Mouse (Mus musculus): ENCODE results near the gene 4930432M17Rik. TPM values are rescaled to one million over a fixed set of nuclear protein-coding genes. Genes with fewer than 3 reads are reported as not detected.

4930432M17Rik gene
- total and polyA plus RNA-seq, 3 experiments = not detected

- Histone ChIP-seq H3K9ac (ENCODE audit: low read depth, low read length) (no peak overlapping the region), H3K27me3 (ENCODE audit: control insufficient read depth, insufficient read depth, low read length) (peaks cover 1% of the 10 kb centered on the region; the same call in 1 of the 2 replicates), H3K79me2 (replicated peaks; ENCODE audit: control insufficient read depth, insufficient read depth, low read length) (no peaks in the 10 kb centered on the region), H3K27ac (no peak overlapping the region), H3K36me3 (ENCODE audit: control insufficient read depth, insufficient read depth, low read length) (0 out of 2 replicates have a peak, but pooled peaks cover 2% of the 10 kb centered on the region), H3K4me1 (ENCODE audit: control insufficient read depth, insufficient read depth, low read length) (no peaks in the 10 kb centered on the region; the same call in 1 of the 2 replicates), H3K4me3 (no peak overlapping the region)
- intact Hi-C loops (cut with DNase I) = loop anchor here (5.0 kb wide), 1 partner anchor 84 kb away; no protein-coding TSS in a partner anchor
- TF ChIP-seq CTCF (IDR thresholded peaks at IDR 0.05) (no peak), EP300 (IDR thresholded peaks at IDR 0.05; ENCODE audit: insufficient read depth, low read depth, low read length) (no peak), POLR2A (IDR thresholded peaks at IDR 0.05; ENCODE audit: insufficient read depth, low read depth, low read length) (no peak)
- no peak for DNase-seq
- 66% methylated on average over 14 of the region's 14 CpGs for WGBS
These were observed 50.5 kb downstream of the 4930432M17Rik start for GRCm38 (mm10) chr3:121720801-121721690.

DNA sequence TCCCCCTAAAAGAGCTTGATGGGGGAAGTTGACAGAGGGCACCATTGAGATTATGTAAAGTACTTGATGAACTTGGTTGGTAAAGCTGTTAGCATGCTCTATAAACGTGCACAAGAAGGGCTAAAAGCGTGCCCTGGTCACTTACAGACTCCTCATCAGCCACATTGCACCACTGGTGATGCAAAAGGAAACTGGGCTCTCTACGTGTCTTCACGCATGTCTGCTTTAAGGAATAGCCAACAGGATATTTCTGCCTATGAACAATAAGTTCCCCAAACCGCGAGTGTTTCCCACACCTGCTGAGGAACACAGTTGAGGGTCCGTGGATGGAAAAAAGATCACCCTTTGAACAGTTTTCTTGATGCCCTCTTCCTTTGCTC is 51.1 kb downstream of the 4930432M17Rik start:
- no peak for DNase-seq
- WGBS = 68% methylated on average over 7 of the region's 7 CpGs
- Histone ChIP-seq H3K79me2 (replicated peaks; ENCODE audit: control insufficient read depth, insufficient read depth, low read length) (no peaks in the 10 kb centered on the region), H3K27ac (no peak overlapping the region), H3K4me1 (ENCODE audit: control insufficient read depth, insufficient read depth, low read length) (peaks cover under 1% of the 10 kb centered on the region), H3K4me3 (no peak overlapping the region), H3K27me3 (ENCODE audit: control insufficient read depth, insufficient read depth, low read length) (peaks cover 1% of the 10 kb centered on the region; the same call in 1 of the 2 replicates), H3K9ac (ENCODE audit: low read depth, low read length) (no peak overlapping the region), H3K36me3 (ENCODE audit: control insufficient read depth, insufficient read depth, low read length) (0 out of 2 replicates have a peak, but pooled peaks cover 2% of the 10 kb centered on the region)
- intact Hi-C loops (cut with DNase I) = loop anchor here (5.0 kb wide), 1 partner anchor 84 kb away; no protein-coding TSS in a partner anchor
- TF ChIP-seq CTCF (IDR thresholded peaks at IDR 0.05) (no peak), EP300 (IDR thresholded peaks at IDR 0.05; ENCODE audit: insufficient read depth, low read depth, low read length) (no peak), POLR2A (IDR thresholded peaks at IDR 0.05; ENCODE audit: insufficient read depth, low read depth, low read length) (no peak)

DNA sequence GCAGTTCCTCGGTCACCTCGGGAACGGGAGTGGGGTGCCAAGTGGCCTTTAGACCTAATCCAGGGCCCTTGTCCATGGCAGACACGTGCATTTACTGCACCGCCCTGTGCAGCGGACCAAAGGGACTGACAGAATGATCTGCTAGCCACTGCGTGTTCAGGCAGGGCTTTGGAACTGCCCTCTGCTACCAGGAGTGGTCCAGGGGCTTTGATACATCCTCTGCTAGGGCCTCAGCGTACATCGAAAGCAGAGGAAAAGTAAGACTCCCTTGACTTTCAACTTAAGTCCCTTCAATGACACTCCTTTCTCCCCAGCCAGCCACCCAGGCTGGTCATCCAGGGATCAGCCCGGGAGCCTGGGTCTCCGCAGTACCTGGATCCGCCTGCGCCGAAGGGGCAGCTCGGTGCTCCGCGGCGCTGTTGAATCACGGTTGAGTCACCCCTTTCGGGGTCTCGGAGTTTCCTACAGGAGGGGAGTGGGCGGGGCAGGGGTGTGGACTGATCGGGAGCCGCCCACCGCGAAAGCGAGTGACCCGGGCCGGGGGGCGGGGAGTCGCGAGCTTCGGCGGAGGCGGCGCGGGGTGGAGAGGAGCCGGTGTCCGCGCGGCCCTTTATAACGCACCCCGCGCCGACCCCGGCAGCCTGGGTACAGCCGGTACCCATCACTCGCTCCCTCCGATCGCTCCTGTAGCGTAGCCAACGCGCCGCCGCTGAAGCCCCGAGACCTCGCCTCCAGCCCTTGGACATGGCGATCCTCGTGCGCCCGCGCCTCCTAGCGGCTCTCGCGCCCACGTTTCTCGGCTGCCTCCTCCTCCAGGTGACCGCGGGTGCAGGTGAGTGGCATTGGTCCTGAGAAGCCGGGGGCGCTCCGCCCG is 52.6 kb downstream of the 4930432M17Rik start, which contains the start of gene F3:
Gene F3 (plus strand): TSS at position 567 of the 874 bp plus-strand sequence.
- peak within 1 kb of the TSS; percentile 56 for H3K4me3 ChIP-seq
- peak; percentile 27; the same call in 1 of the 2 replicates for TF ChIP-seq POLR2A (IDR thresholded peaks at IDR 0.05; ENCODE audit: insufficient read depth, low read depth, low read length)
- TF ChIP-seq CTCF (IDR thresholded peaks at IDR 0.05) = peak; percentile 73
- TF ChIP-seq EP300 (IDR thresholded peaks at IDR 0.05; ENCODE audit: insufficient read depth, low read depth, low read length) = no peak
- under 1% methylated on average over 70 of the region's 73 CpGs for WGBS
- DNase-seq = peak; percentile 84 to 86
- peak within 1 kb of the TSS; percentile 67 for H3K9ac ChIP-seq (ENCODE audit: low read depth, low read length)
- peak within 1 kb of the TSS; percentile 91 for H3K27ac ChIP-seq
- peaks cover 2% of the 10 kb centered on the region for H3K4me1 ChIP-seq (ENCODE audit: control insufficient read depth, insufficient read depth, low read length)
- H3K79me2 ChIP-seq (replicated peaks; ENCODE audit: control insufficient read depth, insufficient read depth, low read length) = peaks cover 2% of the 10 kb centered on the region; the same call in 1 of the 2 replicates
- H3K27me3 ChIP-seq (ENCODE audit: control insufficient read depth, insufficient read depth, low read length) = peaks cover 1% of the 10 kb centered on the region; the same call in 1 of the 2 replicates
- intact Hi-C loops (cut with DNase I) = loop anchor here (5.0 kb wide), 1 partner anchor 86 kb away; no protein-coding TSS in a partner anchor
- 0 out of 2 replicates have a peak, but pooled peaks cover 2% of the 10 kb centered on the region for H3K36me3 ChIP-seq (ENCODE audit: control insufficient read depth, insufficient read depth, low read length)

DNA sequence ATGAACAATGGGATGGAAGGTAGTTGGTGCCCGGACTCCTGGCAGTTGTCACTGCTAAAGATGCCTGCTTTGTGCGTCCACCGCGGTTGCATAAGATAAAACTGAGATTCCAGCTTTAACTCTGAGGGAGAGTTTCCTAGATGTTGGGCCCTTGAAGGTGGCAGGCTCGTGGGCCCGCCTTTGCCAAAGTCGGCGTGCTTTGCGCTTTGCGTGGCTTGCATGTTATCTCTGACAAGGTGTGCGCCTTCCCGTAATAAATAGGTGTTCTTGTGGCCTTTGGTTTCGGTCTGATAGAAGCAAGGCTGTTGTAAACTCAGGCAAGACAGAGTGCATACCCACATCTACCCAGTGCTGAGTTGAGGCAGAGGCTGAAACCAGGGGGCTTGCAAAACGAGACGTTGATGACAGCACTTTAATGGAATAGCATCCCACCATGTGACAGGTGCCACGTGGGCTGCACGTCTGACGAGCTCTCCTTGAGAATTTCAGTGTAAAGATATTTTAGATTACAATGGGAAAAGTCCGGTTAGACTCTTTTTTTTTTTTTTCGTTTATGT is 53.5 kb downstream of the 4930432M17Rik start:
- DNase-seq = peak in 1 of 2 experiments; percentile 27
- peak overlapping the region; percentile 56 for H3K4me3 ChIP-seq
- 9% methylated on average over 20 of the region's 20 CpGs for WGBS

GRCm38 (mm10) chr3:121724553-121724952 is 54.0 kb downstream of the 4930432M17Rik start:
- H3K27me3 ChIP-seq (ENCODE audit: control insufficient read depth, insufficient read depth, low read length) = peaks cover 1% of the 10 kb centered on the region; the same call in 1 of the 2 replicates
- H3K4me1 ChIP-seq (ENCODE audit: control insufficient read depth, insufficient read depth, low read length) = peaks cover 2% of the 10 kb centered on the region
- 26% methylated on average over 12 of the region's 12 CpGs for WGBS
- peak overlapping the region; percentile 91 for H3K27ac ChIP-seq
- H3K9ac ChIP-seq (ENCODE audit: low read depth, low read length) = peak overlapping the region; percentile 56
- peak overlapping the region; percentile 56 for H3K4me3 ChIP-seq
- intact Hi-C loops (cut with DNase I) = loop anchor here (5.0 kb wide), 1 partner anchor 87 kb away; no protein-coding TSS in a partner anchor
- DNase-seq = no peak
- 0 out of 2 replicates have a peak, but pooled peaks cover 2% of the 10 kb centered on the region for H3K36me3 ChIP-seq (ENCODE audit: control insufficient read depth, insufficient read depth, low read length)
- TF ChIP-seq EP300 (IDR thresholded peaks at IDR 0.05; ENCODE audit: insufficient read depth, low read depth, low read length) = no peak
- no peak for TF ChIP-seq CTCF (IDR thresholded peaks at IDR 0.05)
- no peak for TF ChIP-seq POLR2A (IDR thresholded peaks at IDR 0.05; ENCODE audit: insufficient read depth, low read depth, low read length)
- H3K79me2 ChIP-seq (replicated peaks; ENCODE audit: control insufficient read depth, insufficient read depth, low read length) = peaks cover 2% of the 10 kb centered on the region; the same call in 1 of the 2 replicates

More for the DNA sequence above, 53.5 kb downstream of the 4930432M17Rik start:
- Histone ChIP-seq H3K27ac (peak overlapping the region; percentile 91), H3K36me3 (ENCODE audit: control insufficient read depth, insufficient read depth, low read length) (0 out of 2 replicates have a peak, but pooled peaks cover 2% of the 10 kb centered on the region), H3K79me2 (replicated peaks; ENCODE audit: control insufficient read depth, insufficient read depth, low read length) (peaks cover 2% of the 10 kb centered on the region; the same call in 1 of the 2 replicates), H3K9ac (ENCODE audit: low read depth, low read length) (peak overlapping the region; percentile 67), H3K4me1 (ENCODE audit: control insufficient read depth, insufficient read depth, low read length) (peaks cover 2% of the 10 kb centered on the region), H3K27me3 (ENCODE audit: control insufficient read depth, insufficient read depth, low read length) (peaks cover 1% of the 10 kb centered on the region; the same call in 1 of the 2 replicates)
- TF ChIP-seq CTCF (IDR thresholded peaks at IDR 0.05) (no peak), EP300 (IDR thresholded peaks at IDR 0.05; ENCODE audit: insufficient read depth, low read depth, low read length) (0 out of 2 replicates have a peak, but pooled peaks have one; percentile 11), POLR2A (IDR thresholded peaks at IDR 0.05; ENCODE audit: insufficient read depth, low read depth, low read length) (no peak)
- intact Hi-C loops (cut with DNase I) = loop anchor here (5.0 kb wide), 1 partner anchor 87 kb away; no protein-coding TSS in a partner anchor
